Mouse (Mus musculus) olfactory bulb, adult 2 months (tissue): Measurements from ENCODE around the gene Spem2. TPM values are rescaled to one million over a fixed set of nuclear protein-coding genes. Genes with fewer than 3 reads are reported as not detected.
A peak's percentile ranks its signal among the peaks of the same experiment; 100 is the strongest.

Experiments
- H3K27ac ChIP-seq: fragments of 200-500 bp; 2 replicates; pipeline ENCODE4 v1.5.1; 2012; ENCODE audit warnings: low read depth, low read length; ENCODE audit not compliant: insufficient read depth
- H3K4me1 ChIP-seq: fragments of 200-500 bp; 2 replicates; pipeline ENCODE4 v1.6.1; 2012; ENCODE audit warnings: low read length; ENCODE audit not compliant: control insufficient read depth, insufficient read depth
- H3K4me3 ChIP-seq: fragments of 200-500 bp; 2 replicates; pipeline ENCODE4 v1.5.1; 2012; ENCODE audit warnings: mild to moderate bottlenecking, low read depth, low read length, moderate library complexity; ENCODE audit not compliant: insufficient read depth
- CTCF ChIP-seq: fragments of 200-500 bp; IDR thresholded peaks from 2 replicates; pipeline ENCODE4 v1.5.1; 2012; ENCODE audit warnings: low read depth, mild to moderate bottlenecking, low read length, moderate library complexity; ENCODE audit not compliant: insufficient read depth
- POLR2A ChIP-seq: fragments of 200-500 bp; IDR thresholded peaks from 2 replicates; pipeline ENCODE4 v1.6.1; 2012; ENCODE audit warnings: mild to moderate bottlenecking, low read depth, low read length, moderate library complexity; ENCODE audit not compliant: insufficient read depth
- WGBS: fragments of 180-500 bp; shearing (Covaris S2); methylation state at CpG from one replicate; pipeline ENCODE4 v1.1.7; 2018; 5-methylcytosine and 5-hydroxymethylcytosine counted together
- polyA plus RNA-seq: library from polyadenylated mRNA; stranded (reverse); fragments of >200 nt; gene quantifications from 2 replicates; pipeline ENCODE4 v1.2.4, GENCODE M21; 2012; ENCODE audit warnings: low replicate concordance; ENCODE audit not compliant: missing spikeins, insufficient read depth, insufficient read length

Gene Spem2
- polyA plus RNA-seq, 1 experiment: not detected

DNA sequence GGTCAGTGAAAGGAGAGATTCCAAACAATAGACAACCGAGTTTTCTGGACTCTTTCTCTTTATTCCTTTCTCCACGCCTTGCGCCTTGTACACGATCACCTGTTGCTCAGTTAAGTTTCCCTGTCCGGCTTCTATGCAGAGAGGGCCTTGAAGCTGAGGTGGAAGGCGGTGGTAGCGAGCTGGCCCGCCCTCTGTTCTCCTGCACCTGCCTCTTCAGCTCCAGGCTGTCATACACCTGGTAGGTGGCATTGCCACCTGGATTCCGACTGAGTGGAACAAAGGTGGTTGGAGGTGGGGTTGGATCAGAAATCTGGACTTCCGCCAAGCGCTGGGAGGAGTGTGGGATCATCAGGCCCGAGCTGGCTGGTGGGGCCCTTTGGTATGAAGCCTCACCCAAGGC lies 1.7 kb downstream of the Spem2 start:
- H3K4me3 ChIP-seq: no peak overlapping the region
- WGBS: 92% methylated on average over 12 of the region's 12 CpGs
- no peak for TF ChIP-seq POLR2A
- TF ChIP-seq CTCF: no peak
- no peak overlapping the region for H3K27ac ChIP-seq
- no peaks in the 10 kb centered on the region for H3K4me1 ChIP-seq

DNA sequence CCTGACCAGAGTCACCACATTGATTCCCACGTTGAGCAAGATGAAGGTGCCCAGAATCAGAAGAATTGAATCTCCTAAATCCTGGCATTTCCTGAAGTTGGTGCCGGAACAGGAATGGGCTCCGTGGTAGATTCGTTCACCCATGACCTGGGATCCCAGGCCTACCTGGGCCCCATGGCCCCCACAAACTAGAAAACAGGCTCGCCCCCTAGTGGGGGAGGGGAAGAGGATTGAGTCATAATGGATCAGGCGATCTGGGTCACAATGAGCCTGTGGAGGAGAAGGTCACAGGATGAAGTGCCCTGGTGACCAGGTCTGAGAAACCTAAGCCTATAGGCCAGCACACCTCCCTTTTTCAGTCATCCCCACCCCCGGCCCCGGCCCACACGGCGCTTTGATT lies 3.1 kb downstream of the Spem2 start, which contains the start of gene Gm39566:
TSS of gene Gm39566 (minus strand) at position 144 of the 400 bp plus-strand sequence.
- WGBS: 63% methylated on average over 10 of the region's 10 CpGs
- Histone ChIP-seq H3K4me1 (no peaks in the 10 kb centered on the region), H3K27ac (no peak within 1 kb of the TSS), H3K4me3 (no peak within 1 kb of the TSS)
- TF ChIP-seq CTCF (no peak), POLR2A (no peak)

DNA sequence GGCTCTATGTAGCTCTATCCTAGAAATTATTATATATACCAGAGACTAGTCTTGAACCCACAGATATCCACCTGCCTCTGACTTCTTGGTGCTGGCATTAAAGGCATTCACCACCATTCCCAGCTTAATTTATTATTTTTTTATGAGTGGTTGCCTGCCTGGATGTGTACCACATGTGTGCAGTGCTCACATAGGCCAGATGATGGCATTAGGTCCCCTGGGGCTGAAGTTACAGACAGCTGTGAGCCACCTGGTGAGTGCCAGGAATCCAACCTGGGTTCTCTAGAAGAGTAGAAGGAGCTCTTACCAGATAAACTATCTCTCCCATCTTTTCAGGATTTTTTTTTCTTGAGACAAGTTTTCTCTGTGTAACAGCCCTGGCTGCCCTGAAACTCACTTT lies 8.0 kb downstream of the Spem2 start:
- Histone ChIP-seq H3K4me3 (no peak overlapping the region), H3K4me1 (no peaks in the 10 kb centered on the region), H3K27ac (no peak overlapping the region)
- no peak for TF ChIP-seq POLR2A
- TF ChIP-seq CTCF: no peak

DNA sequence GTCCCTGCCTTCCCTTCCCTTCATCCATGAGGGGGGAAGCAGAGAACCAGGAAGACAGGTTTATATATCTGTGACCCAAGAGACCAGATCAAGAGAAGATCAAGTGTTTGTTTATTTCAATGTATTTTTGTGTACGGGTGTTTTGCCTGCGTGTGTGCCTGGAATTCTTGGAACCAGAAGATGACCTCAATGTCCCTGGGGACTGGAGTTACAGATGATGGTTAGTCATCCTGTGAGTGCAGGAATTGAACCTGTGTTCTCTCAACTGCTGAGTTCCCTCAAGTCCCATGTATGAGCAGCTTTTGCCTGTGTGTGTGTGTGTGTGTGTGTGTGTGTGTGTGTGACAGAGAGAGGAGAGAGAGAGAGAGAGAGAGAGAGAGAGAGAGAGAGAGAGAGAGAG lies 10.6 kb downstream of the Spem2 start:
- TF ChIP-seq POLR2A (no peak), CTCF (no peak)
- peaks cover 12% of the 10 kb centered on the region for H3K4me1 ChIP-seq
- H3K27ac ChIP-seq: no peak overlapping the region
- WGBS: 85% methylated on average over 2 of the region's 2 CpGs
- no peak overlapping the region for H3K4me3 ChIP-seq

DNA sequence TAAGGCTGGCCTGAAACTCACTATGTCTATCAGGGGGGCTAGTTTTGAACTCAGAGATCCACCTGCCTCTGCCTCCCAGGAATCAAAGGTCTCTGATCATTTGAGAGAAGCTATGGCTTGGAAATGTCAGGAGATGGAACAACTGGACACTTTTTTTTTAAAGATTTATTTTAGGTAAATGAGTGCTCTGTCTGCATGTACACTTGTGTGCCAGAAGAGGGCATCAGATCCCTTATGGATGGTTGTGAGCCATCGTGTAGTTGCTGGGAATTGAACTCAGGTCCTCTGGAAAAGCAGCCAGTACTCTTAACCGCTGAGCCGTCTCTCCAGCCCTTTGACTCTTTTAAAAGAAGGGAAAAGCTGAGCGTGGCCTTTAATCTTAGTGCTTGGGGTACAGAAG lies 11.9 kb downstream of the Spem2 start:
- Histone ChIP-seq H3K27ac (no peak overlapping the region), H3K4me3 (no peak overlapping the region), H3K4me1 (peaks cover 20% of the 10 kb centered on the region)
- WGBS: 87% methylated on average over 4 of the region's 4 CpGs
- TF ChIP-seq CTCF (no peak), POLR2A (no peak)

DNA sequence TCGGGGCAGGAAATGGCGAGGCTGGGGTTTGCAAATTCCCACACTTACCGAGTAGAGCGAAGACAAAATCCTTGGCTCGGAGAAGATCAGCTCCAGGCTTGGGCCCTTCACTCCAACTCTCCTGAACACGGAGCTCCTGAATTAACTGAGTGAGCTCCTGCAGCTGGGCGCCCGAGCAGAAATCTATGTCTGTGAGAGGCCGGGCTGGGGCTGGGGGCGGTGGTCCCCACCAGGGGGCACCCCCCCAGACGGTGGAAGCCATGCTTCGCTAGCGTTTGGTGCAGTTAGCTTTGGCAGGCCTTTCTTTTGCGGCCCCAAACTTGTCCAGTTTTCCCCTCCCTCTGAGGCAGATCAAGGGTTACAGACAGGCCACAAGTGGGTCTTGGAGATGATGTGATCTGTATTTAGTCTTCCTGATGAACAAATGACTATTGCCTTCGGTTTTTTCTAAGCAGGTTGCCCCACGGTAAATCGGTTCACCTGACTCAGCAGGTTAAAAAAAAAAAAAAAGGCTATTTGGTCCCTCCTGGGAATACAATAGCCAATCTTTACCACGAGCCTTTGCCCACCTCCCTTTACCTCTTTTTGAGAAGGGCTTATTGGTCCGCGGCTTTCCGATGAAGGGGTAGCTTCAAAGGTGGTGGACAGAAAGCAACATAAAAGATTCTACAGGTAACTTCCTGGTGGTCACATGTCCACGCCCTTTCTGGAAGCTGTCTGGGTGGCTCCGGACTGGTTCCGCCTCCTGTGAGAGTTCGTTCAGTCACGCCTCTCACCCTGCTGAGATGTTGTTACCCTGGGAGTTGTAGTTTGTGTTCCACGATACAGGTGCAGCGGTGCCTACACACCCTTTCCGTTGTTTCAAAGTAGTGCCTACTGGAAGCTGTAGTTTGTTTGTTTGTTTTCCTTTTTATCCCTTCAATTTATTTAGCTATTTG lies 13.0 kb downstream of the Spem2 start, which contains the start of gene Tmem102:
TSS of gene Tmem102 (minus strand) at position 653 of the 938 bp plus-strand sequence.
- 35% methylated on average over 29 of the region's 29 CpGs for WGBS
- TF ChIP-seq CTCF (no peak), POLR2A (no peak)
- Histone ChIP-seq H3K4me1 (peaks cover 31% of the 10 kb centered on the region), H3K27ac (no peak within 1 kb of the TSS), H3K4me3 (no peak within 1 kb of the TSS)

DNA sequence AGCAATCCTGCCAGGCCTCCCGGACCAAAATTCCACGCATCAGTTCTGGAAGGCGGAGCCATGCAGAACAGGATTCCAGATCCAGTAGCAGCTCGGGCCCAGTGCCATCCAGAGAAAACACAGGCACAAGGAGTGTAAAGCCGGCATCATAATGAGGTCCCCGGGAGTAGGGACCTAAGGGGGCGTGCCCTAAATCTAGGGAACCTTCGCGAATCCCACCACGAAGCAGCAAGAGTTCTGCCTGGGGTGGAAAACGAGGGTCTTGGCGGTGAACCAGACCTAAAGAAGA lies 13.7 kb downstream of the Spem2 start:
- Histone ChIP-seq H3K4me1 (peaks cover 35% of the 10 kb centered on the region), H3K27ac (no peak overlapping the region), H3K4me3 (no peak overlapping the region)
- WGBS: 28% methylated on average over 12 of the region's 12 CpGs
- TF ChIP-seq CTCF (no peak), POLR2A (no peak)

DNA sequence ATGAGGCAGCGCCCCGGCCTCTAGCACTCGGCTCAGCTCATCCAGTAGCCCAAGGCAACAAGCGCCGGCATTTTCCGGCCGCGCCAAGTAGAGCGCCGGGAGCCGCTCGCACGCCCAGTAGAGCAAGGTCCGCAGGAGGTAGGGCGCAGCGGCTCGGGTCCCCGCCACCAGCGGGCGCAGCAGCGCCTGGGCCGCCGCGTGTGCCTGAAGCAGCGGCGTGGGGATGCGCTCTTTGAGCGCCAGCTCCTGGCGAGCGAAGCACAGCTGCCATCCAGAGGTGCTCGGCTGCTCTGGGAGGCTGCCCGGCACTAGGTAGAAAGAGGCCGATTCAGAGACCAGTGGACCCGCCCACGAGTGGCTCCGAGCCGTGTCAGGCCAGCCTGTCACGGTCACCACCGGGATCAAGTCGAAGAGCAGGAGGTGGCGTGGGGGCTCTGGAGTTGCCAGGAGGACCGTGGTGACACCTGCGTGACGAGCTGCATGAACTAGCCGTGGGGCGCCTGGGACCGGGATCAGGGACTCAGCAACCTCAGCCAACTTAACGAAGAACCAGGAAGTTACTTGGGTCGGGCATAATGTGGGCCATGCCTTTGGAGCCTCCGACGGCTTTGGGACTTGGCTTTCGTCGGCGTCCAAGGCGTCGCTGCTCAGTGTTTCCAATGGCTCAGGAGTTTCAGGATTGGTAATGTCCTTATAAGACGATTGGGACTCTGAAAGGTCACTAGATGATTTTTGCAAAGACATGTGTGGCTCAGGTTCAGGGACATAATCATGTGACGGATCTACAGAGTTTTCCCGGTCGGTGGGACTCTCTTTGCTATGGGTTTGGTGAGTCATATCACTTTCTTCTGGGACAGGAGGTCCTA lies 14.2 kb downstream of the Spem2 start:
- no peak overlapping the region; the same call in 1 of the 2 replicates for H3K27ac ChIP-seq
- 2% methylated on average over 60 of the region's 60 CpGs for WGBS
- TF ChIP-seq CTCF (peak; percentile 69), POLR2A (no peak)
- H3K4me1 ChIP-seq: peaks cover 35% of the 10 kb centered on the region
- peak overlapping the region; percentile 55 for H3K4me3 ChIP-seq

DNA sequence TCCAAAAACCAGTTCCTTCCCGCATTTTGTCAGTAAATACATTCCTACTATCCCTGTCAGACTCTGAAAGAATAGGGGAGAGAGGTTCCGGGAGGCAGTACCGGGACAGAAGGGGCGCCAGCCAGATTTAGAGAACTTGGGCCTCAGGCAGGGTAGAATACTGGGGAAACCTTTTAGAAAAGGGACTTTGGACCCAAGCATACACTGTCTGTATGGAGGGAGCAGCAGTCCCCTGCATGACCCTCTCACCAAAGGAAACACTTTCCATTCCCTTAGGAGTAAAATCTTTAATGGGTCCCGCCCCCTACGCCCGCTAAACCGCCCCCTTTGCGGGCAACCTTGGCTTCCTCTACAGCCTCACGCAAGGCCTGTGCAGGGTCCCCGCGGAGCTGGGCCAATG lies 14.9 kb downstream of the Spem2 start:
- peaks cover 35% of the 10 kb centered on the region for H3K4me1 ChIP-seq
- TF ChIP-seq CTCF (no peak), POLR2A (no peak)
- H3K27ac ChIP-seq: peak overlapping the region; percentile 12
- peak overlapping the region; percentile 55 for H3K4me3 ChIP-seq
- 3% methylated on average over 12 of the region's 12 CpGs for WGBS
